In the genomic region with DNA sequence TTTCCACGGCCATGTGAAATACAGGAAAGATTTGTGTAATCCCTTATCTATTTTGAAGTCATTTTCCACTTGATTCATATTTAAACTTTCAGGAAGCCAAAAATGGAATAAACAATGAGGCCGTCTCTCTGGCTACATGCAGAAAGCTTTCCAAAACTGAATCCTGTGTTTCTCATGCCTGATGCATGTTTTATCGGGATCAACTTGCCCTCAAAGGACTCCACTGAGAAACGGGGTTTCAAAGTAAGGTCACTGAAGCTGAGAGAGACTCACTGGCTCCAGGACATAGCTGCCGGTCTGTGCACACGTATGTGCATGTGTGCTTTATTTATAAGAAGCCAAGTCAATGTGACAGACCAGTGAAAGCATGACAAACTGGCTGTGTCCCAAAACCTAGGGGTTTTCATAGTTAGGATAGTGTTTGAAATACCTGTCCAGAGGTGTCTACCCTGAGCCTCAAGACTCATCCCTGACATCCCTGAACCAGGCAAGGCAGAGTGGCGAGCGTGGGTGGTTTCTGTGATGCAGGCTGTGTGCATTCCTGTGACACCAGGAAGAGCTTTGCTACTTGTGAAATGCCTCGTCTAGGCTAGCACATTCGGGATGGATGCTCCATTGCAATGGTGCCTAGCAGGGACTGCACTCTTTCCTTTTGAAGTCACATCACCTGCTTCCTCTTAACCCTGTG, we compare ENCODE assay signal across 24 mouse cellular contexts.
A peak's percentile ranks its signal among the peaks of the same experiment; 100 is the strongest.
DNase-seq lines count a peak whose midpoint lies in the region; ATAC-seq lines count a peak whose summit lies in the region.
"Had no signal": no experiment of that assay in that cellular context is flagged by ENCODE, and none has a peak within 500 bp of the region (broad histone marks: within the 10 kb centered on the region; RNA-seq: fewer than 3 reads in every experiment).

No protein-coding gene starts in this region.

- no peaks in the 10 kb centered on the region for H3K36me3 ChIP-seq in lung, embryonic 15.5 days
- H3K36me3 ChIP-seq: heart, embryonic 13.5 days; stomach, embryonic 15.5 days had no signal

- no peak for ATAC-seq in lung, embryonic 15.5 days (ENCODE audit: borderline replicate concordance, extremely low read depth, low FRiP score, low TSS enrichment)
- ATAC-seq: activated CD4-positive, CD25-positive, alpha-beta regulatory T cell, adult 4 months; forebrain, embryonic 13.5 days; hindbrain, embryonic 16.5 days; midbrain, embryonic 16.5 days had no signal

- H3K27ac ChIP-seq in lung, embryonic 15.5 days, result peak overlapping the region; percentile 69
- H3K27ac ChIP-seq: forebrain, embryonic 13.5 days; gastrocnemius, adult 2 months; heart, embryonic 13.5 days; liver, embryonic 14.5 days; stomach, embryonic 15.5 days had no signal

- no peaks in the 10 kb centered on the region for H3K9me3 ChIP-seq in lung, embryonic 15.5 days
- H3K9me3 ChIP-seq: forebrain, embryonic 13.5 days; heart, embryonic 13.5 days; stomach, embryonic 15.5 days had no signal

- H3K4me2 ChIP-seq in lung, embryonic 15.5 days, result no peak overlapping the region
- H3K4me2 ChIP-seq: forebrain, embryonic 13.5 days; heart, embryonic 13.5 days; midbrain, embryonic 11.5 days; stomach, embryonic 15.5 days had no signal

- 35% methylated on average over 10 of the region's 10 CpGs for WGBS in lung, embryonic 15.5 days

- H3K9ac ChIP-seq in lung, embryonic 15.5 days, result no peak overlapping the region
- H3K9ac ChIP-seq: forebrain, embryonic 13.5 days; heart, embryonic 13.5 days; liver, embryonic 14.5 days; stomach, embryonic 15.5 days had no signal

- DNase-seq in kidney, adult 9 months, result peak; percentile 11
- no peak for DNase-seq in kidney, postnatal 10 days
- DNase-seq in lung, postnatal 36 days, result no peak
- peak; percentile 14 for DNase-seq in NIH3T3 (ENCODE audit: low read depth)
- peak; percentile 22 for DNase-seq in brain, adult 2 months (ENCODE audit: low read depth, low spot score)
- DNase-seq: adrenal gland, adult 8-10 months; B cell, adult 2 months; cerebellum, adult 11 months; cerebellum, adult 9-10 months; cerebellum, postnatal 36 days; gastrocnemius, adult 2 months; gastrocnemius, postnatal 36 days; lung, postnatal 14 days; retina, postnatal 1 day; right cerebral cortex, postnatal 14 days had no signal

- H3K4me1 ChIP-seq in lung, embryonic 15.5 days, result peaks cover 35% of the 10 kb centered on the region
- H3K4me1 ChIP-seq: forebrain, embryonic 13.5 days; stomach, embryonic 15.5 days had no signal

- no peak overlapping the region for H3K4me3 ChIP-seq in lung, embryonic 15.5 days
- H3K4me3 ChIP-seq: forebrain, embryonic 13.5 days; gastrocnemius, adult 2 months; heart, embryonic 13.5 days; stomach, embryonic 15.5 days had no signal

- H3K27me3 ChIP-seq in lung, embryonic 15.5 days, result no peaks in the 10 kb centered on the region
- H3K27me3 ChIP-seq: forebrain, embryonic 13.5 days; heart, embryonic 13.5 days; stomach, embryonic 15.5 days had no signal

Comparison
In these comparisons a context has a peak if more than half of its experiments do, and no peak if none do; other contexts are left out.
1. DNase-seq: peak in kidney, adult 9 months (single experiment), NIH3T3 (single experiment) and brain, adult 2 months (single experiment); none in kidney, postnatal 10 days (single experiment) and lung, postnatal 36 days (single experiment).